11 mouse cellular contexts compared by ENCODE assay signal in genomic region chr11:50540136-50540535, GRCm38 (mm10).
A peak's percentile ranks its signal among the peaks of the same experiment; 100 is the strongest.
DNase-seq lines count a peak whose midpoint lies in the region; ATAC-seq and TF ChIP-seq lines count a peak whose summit lies in the region.
"Had no signal": no experiment of that assay in that cellular context is flagged by ENCODE, and none has a peak within 500 bp of the region (broad histone marks: within the 10 kb centered on the region; RNA-seq: fewer than 3 reads in every experiment).

No protein-coding gene starts in this region.

- WGBS in midbrain, postnatal 0 days, result 84% methylated on average over 11 of the region's 11 CpGs
- WGBS in midbrain, embryonic 10.5 days, result 92% methylated on average over 11 of the region's 11 CpGs

- H3K4me2 ChIP-seq in midbrain, postnatal 0 days (ENCODE audit: low read depth, low read length, poor library complexity, severe bottlenecking), result no peak overlapping the region
- H3K4me2 ChIP-seq: limb, embryonic 12.5 days; neural tube, embryonic 12.5 days had no signal

- H3K4me3 ChIP-seq in midbrain, postnatal 0 days (ENCODE audit: low read depth, low read length), result no peak overlapping the region
- H3K4me3 ChIP-seq in midbrain, embryonic 10.5 days, result no peak overlapping the region
- H3K4me3 ChIP-seq: limb, embryonic 12.5 days; neural tube, embryonic 12.5 days had no signal

- H3K9me3 ChIP-seq in midbrain, postnatal 0 days (ENCODE audit: low read length), result peaks cover 4% of the 10 kb centered on the region; the same call in 1 of the 2 replicates
- H3K9me3 ChIP-seq in midbrain, embryonic 10.5 days (replicated peaks), result peaks cover 4% of the 10 kb centered on the region; the same call in 1 of the 2 replicates

- H3K9ac ChIP-seq in midbrain, postnatal 0 days (replicated peaks; ENCODE audit: low read length, poor library complexity, severe bottlenecking), result no peak overlapping the region
- H3K9ac ChIP-seq: limb, embryonic 12.5 days; neural tube, embryonic 12.5 days had no signal

- peak; percentile 21 to 25 for DNase-seq in adrenal gland, adult (ENCODE audit: inconsistent age in 2 of 2, low spot score in 1 of 2)
- no peak for DNase-seq in adrenal gland, adult 18-20 months (ENCODE audit: low spot score in 2 of 2)
- DNase-seq in midbrain, postnatal 0 days (ENCODE audit: low spot score), result peak; percentile 33
- no peak for DNase-seq in midbrain, embryonic 10.5 days (ENCODE audit: low spot score)
- peak; percentile 47 for DNase-seq in heart, adult 8-10 months (ENCODE audit: low spot score)
- DNase-seq in ovary, postnatal 36 days (ENCODE audit: low spot score), result peak; percentile 22
- no peak for DNase-seq in left cerebral cortex, adult 18-20 months (ENCODE audit: low spot score in 2 of 2)
- no peak for DNase-seq in frontal cortex, postnatal 36 days (ENCODE audit: low spot score in 2 of 2)
- DNase-seq: kidney, adult 18-20 months had no signal

- no peaks in the 10 kb centered on the region for H3K4me1 ChIP-seq in midbrain, postnatal 0 days (ENCODE audit: insufficient read depth, low read length)
- no peaks in the 10 kb centered on the region for H3K4me1 ChIP-seq in midbrain, embryonic 10.5 days
- H3K4me1 ChIP-seq: limb, embryonic 12.5 days; neural tube, embryonic 12.5 days had no signal

- ATAC-seq in midbrain, postnatal 0 days (ENCODE audit: low FRiP score), result no peak

- H3K27ac ChIP-seq in midbrain, postnatal 0 days (ENCODE audit: low read depth, low read length), result no peak overlapping the region
- H3K27ac ChIP-seq in midbrain, embryonic 10.5 days (replicated peaks), result no peak overlapping the region
- H3K27ac ChIP-seq: limb, embryonic 12.5 days; neural tube, embryonic 12.5 days had no signal

- H3K36me3 ChIP-seq in midbrain, postnatal 0 days (ENCODE audit: insufficient read depth, low read length), result no peaks in the 10 kb centered on the region
- no peaks in the 10 kb centered on the region for H3K36me3 ChIP-seq in midbrain, embryonic 10.5 days
- H3K36me3 ChIP-seq: limb, embryonic 12.5 days; neural tube, embryonic 12.5 days had no signal

- no peak for TF ChIP-seq CTCF in midbrain, postnatal 0 days (IDR thresholded peaks at IDR 0.05)

- H3K27me3 ChIP-seq in midbrain, postnatal 0 days (ENCODE audit: insufficient read depth, low read length), result no peaks in the 10 kb centered on the region
- no peaks in the 10 kb centered on the region for H3K27me3 ChIP-seq in midbrain, embryonic 10.5 days (ENCODE audit: low read depth, poor library complexity, severe bottlenecking)
- H3K27me3 ChIP-seq: limb, embryonic 12.5 days; neural tube, embryonic 12.5 days had no signal

Comparison
In these comparisons a context has a peak if more than half of its experiments do, and no peak if none do; other contexts are left out.
1. DNase-seq: peak in adrenal gland, adult (2 of 2), midbrain, postnatal 0 days (single experiment), heart, adult 8-10 months (single experiment) and ovary, postnatal 36 days (single experiment); none in adrenal gland, adult 18-20 months (0 of 2), midbrain, embryonic 10.5 days (single experiment), left cerebral cortex, adult 18-20 months (0 of 2) and frontal cortex, postnatal 36 days (0 of 2).